9 mouse cellular contexts compared by ENCODE assay signal in genomic region chr6:118884073-118884551, GRCm38 (mm10).
DNase-seq lines count a peak whose midpoint lies in the region; ATAC-seq and TF ChIP-seq lines count a peak whose summit lies in the region.
"Had no signal": no experiment of that assay in that cellular context is flagged by ENCODE, and none has a peak within 500 bp of the region (broad histone marks: within the 10 kb centered on the region; RNA-seq: fewer than 3 reads in every experiment).

No protein-coding gene starts in this region.

- H3K27me3 ChIP-seq in hindbrain, postnatal 0 days (ENCODE audit: insufficient read depth, low read length), result no peaks in the 10 kb centered on the region
- H3K27me3 ChIP-seq in hindbrain, embryonic 12.5 days, result no peaks in the 10 kb centered on the region
- H3K27me3 ChIP-seq in hindbrain, embryonic 14.5 days (ENCODE audit: control insufficient read depth, insufficient read depth, low read length), result no peaks in the 10 kb centered on the region

- no peaks in the 10 kb centered on the region for H3K4me1 ChIP-seq in hindbrain, postnatal 0 days (ENCODE audit: insufficient read depth, low read length)
- H3K4me1 ChIP-seq in hindbrain, embryonic 12.5 days, result 0 out of 2 replicates have a peak, but pooled peaks cover 2% of the 10 kb centered on the region
- no peaks in the 10 kb centered on the region; the same call in 1 of the 2 replicates for H3K4me1 ChIP-seq in hindbrain, embryonic 14.5 days (replicated peaks; ENCODE audit: control insufficient read depth, insufficient read depth, low read length)

- no peak for TF ChIP-seq CTCF in hindbrain, postnatal 0 days (IDR thresholded peaks at IDR 0.05; ENCODE audit: low read depth)

- ATAC-seq in hindbrain, postnatal 0 days, result no peak
- ATAC-seq in hindbrain, embryonic 12.5 days (ENCODE audit: low FRiP score), result no peak
- no peak for ATAC-seq in hindbrain, embryonic 14.5 days (ENCODE audit: low FRiP score)

- no peak overlapping the region for H3K4me2 ChIP-seq in hindbrain, postnatal 0 days (ENCODE audit: low read depth, low read length)
- no peak overlapping the region for H3K4me2 ChIP-seq in hindbrain, embryonic 12.5 days (replicated peaks)
- no peak overlapping the region for H3K4me2 ChIP-seq in hindbrain, embryonic 14.5 days (replicated peaks)

- no peak overlapping the region for H3K9ac ChIP-seq in hindbrain, postnatal 0 days (replicated peaks; ENCODE audit: low read length)
- H3K9ac ChIP-seq in hindbrain, embryonic 12.5 days, result no peak overlapping the region
- H3K9ac ChIP-seq in hindbrain, embryonic 14.5 days, result no peak overlapping the region

- H3K27ac ChIP-seq in hindbrain, postnatal 0 days, result 0 out of 2 replicates have a peak overlapping the region, but pooled peaks have one; percentile 20
- no peak overlapping the region for H3K27ac ChIP-seq in hindbrain, embryonic 12.5 days
- H3K27ac ChIP-seq in hindbrain, embryonic 14.5 days, result no peak overlapping the region

- DNase-seq in adrenal gland, adult 8-10 months, result peak; percentile 46
- DNase-seq in adrenal gland, postnatal 10 days, result no peak
- DNase-seq in hindbrain, postnatal 0 days (ENCODE audit: low spot score), result no peak
- peak; percentile 39 to 66 for DNase-seq in cerebellum, postnatal 36 days
- DNase-seq in mesoderm, embryonic 11.5 days (ENCODE audit: low read depth, low spot score), result peak; percentile 51
- no peak for DNase-seq in hindbrain, embryonic 14.5 days (ENCODE audit: low spot score)
- no peak for DNase-seq in thymus, postnatal 25 days
- DNase-seq: B cell, adult 2 months had no signal

- WGBS in hindbrain, postnatal 0 days, result 80% methylated on average over 8 of the region's 8 CpGs
- 69% methylated on average over 8 of the region's 8 CpGs for WGBS in hindbrain, embryonic 12.5 days
- WGBS in hindbrain, embryonic 14.5 days, result 79% methylated on average over 8 of the region's 8 CpGs

- H3K36me3 ChIP-seq in hindbrain, postnatal 0 days (ENCODE audit: insufficient read depth, low read length), result no peaks in the 10 kb centered on the region
- no peaks in the 10 kb centered on the region for H3K36me3 ChIP-seq in hindbrain, embryonic 12.5 days
- no peaks in the 10 kb centered on the region for H3K36me3 ChIP-seq in hindbrain, embryonic 14.5 days (replicated peaks; ENCODE audit: control insufficient read depth, insufficient read depth)

- no peaks in the 10 kb centered on the region for H3K9me3 ChIP-seq in hindbrain, postnatal 0 days (ENCODE audit: low read length)
- H3K9me3 ChIP-seq in hindbrain, embryonic 12.5 days (replicated peaks), result no peaks in the 10 kb centered on the region
- no peaks in the 10 kb centered on the region for H3K9me3 ChIP-seq in hindbrain, embryonic 14.5 days (ENCODE audit: control insufficient read depth, low read length)

- H3K4me3 ChIP-seq in hindbrain, postnatal 0 days (ENCODE audit: low read length), result no peak overlapping the region
- no peak overlapping the region for H3K4me3 ChIP-seq in hindbrain, embryonic 12.5 days
- no peak overlapping the region for H3K4me3 ChIP-seq in hindbrain, embryonic 14.5 days (replicated peaks; ENCODE audit: low read length)

Comparison
In these comparisons a context has a peak if more than half of its experiments do, and no peak if none do; other contexts are left out.
1. DNase-seq: peak in adrenal gland, adult 8-10 months (single experiment), cerebellum, postnatal 36 days (2 of 2) and mesoderm, embryonic 11.5 days (single experiment); none in adrenal gland, postnatal 10 days (single experiment), hindbrain, postnatal 0 days (single experiment), hindbrain, embryonic 14.5 days (single experiment) and thymus, postnatal 25 days (single experiment).